Mouse (Mus musculus) liver, embryonic 14.5 days (tissue): ENCODE data around the gene Abi1. TPM values are rescaled to one million over a fixed set of nuclear protein-coding genes. Genes with fewer than 3 reads are reported as not detected.

Source experiments
- ATAC-seq: fragments of 200-750 bp; cut with Nextera tagmentation; 2 replicates; pipeline ENCODE4 v1.8.0; 2017; ENCODE audit warnings: moderate number of reproducible peaks, mild to moderate bottlenecking, moderate library complexity; ENCODE audit not compliant: insufficient read depth
- DNase-seq, 3 experiments: peaks; one replicate each; pipeline ENCODE4 v3.0.0-alpha.2; 2012 to 2013; ENCODE audit warnings: low read depth in 3 of 3, low spot score in 3 of 3
- H3K27ac ChIP-seq: fragments of 300-500 bp; sonication (generic); 2 replicates; pipeline ENCODE4 v1.5.1; 2014; ENCODE audit warnings: moderate library complexity, mild to moderate bottlenecking, control low read depth, inconsistent platforms
- H3K27me3 ChIP-seq: fragments of 300-500 bp; sonication (generic); 2 replicates; pipeline ENCODE4 v1.6.1; 2014; ENCODE audit warnings: mild to moderate bottlenecking, low read length, moderate library complexity; ENCODE audit not compliant: control insufficient read depth, insufficient read depth
- H3K36me3 ChIP-seq: fragments of 300-500 bp; sonication (generic); replicated peaks from 2 replicates; pipeline ENCODE4 v1.6.1; 2014; ENCODE audit warnings: low read depth; ENCODE audit not compliant: control insufficient read depth, insufficient read depth
- H3K4me1 ChIP-seq, 2 experiments: fragments of 200-500 bp in 1 of 2; fragments of 300-500 bp in 1 of 2; sonication (generic) in 1 of 2; replicated peaks; 2 replicates each; pipeline ENCODE4 v1.6.1; 2012 to 2014; ENCODE audit warnings: antibody characterized with exemption in 1 of 2, inconsistent platforms in 1 of 2, low read length in 1 of 2; ENCODE audit not compliant: control insufficient read depth in 2 of 2, insufficient read depth in 2 of 2
- H3K4me2 ChIP-seq: fragments of 300-500 bp; sonication (generic); 2 replicates; pipeline ENCODE4 v1.6.1; 2014; ENCODE audit warnings: low read depth, mild to moderate bottlenecking, control low read depth, moderate library complexity
- H3K4me3 ChIP-seq, 2 experiments: fragments of 200-500 bp in 1 of 2; fragments of 300-500 bp in 1 of 2; sonication (generic) in 1 of 2; 2 replicates each; pipeline ENCODE4 v1.5.1; 2012 to 2014; ENCODE audit warnings: low read depth in 2 of 2, low read length in 2 of 2, mild to moderate bottlenecking in 2 of 2, control low read depth in 1 of 2, inconsistent platforms in 1 of 2, moderate library complexity in 1 of 2; ENCODE audit not compliant: insufficient read depth in 1 of 2
- H3K9ac ChIP-seq: fragments of 300-500 bp; sonication (generic); replicated peaks from 2 replicates; pipeline ENCODE4 v1.6.1; 2014; ENCODE audit warnings: mild to moderate bottlenecking, control low read depth, moderate library complexity
- H3K9me3 ChIP-seq: fragments of 300-500 bp; sonication (generic); 2 replicates; pipeline ENCODE4 v1.6.1; 2016; ENCODE audit warnings: low read length, mixed read lengths; ENCODE audit not compliant: control insufficient read depth
- CTCF ChIP-seq: IDR thresholded peaks from 2 replicates; pipeline ENCODE4 v1.5.1; 2016; ENCODE audit warnings: antibody characterized with exemption, low read depth, control low read depth
- EP300 ChIP-seq: IDR thresholded peaks from 2 replicates; pipeline ENCODE4 v1.6.1; 2016; ENCODE audit warnings: antibody characterized with exemption, low read depth
- WGBS: fragments of 180-500 bp; shearing (Covaris S2); extraction: QIAGEN DNeasy Blood & Tissue Kit; methylation state at CpG from one replicate; pipeline ENCODE4 v1.1.7; 2014; ENCODE audit not compliant: insufficient replicate concordance; 5-methylcytosine and 5-hydroxymethylcytosine counted together
- polyA plus RNA-seq, 2 experiments: library from polyadenylated mRNA; depleted of rRNA in 1 of 2; stranded (reverse) in 1 of 2; unstranded in 1 of 2; fragments of >200 nt; fragmentation: Nextera tagmentation in 1 of 2; extraction: Ambion mirVana in 1 of 2; gene quantifications; 2 replicates each; pipeline versions ENCODE4 v1.2.1 to v1.2.3; 2012 to 2014

The Abi1 gene
- polyA plus RNA-seq, 2 experiments = 14.8 to 22.4 TPM

DNA sequence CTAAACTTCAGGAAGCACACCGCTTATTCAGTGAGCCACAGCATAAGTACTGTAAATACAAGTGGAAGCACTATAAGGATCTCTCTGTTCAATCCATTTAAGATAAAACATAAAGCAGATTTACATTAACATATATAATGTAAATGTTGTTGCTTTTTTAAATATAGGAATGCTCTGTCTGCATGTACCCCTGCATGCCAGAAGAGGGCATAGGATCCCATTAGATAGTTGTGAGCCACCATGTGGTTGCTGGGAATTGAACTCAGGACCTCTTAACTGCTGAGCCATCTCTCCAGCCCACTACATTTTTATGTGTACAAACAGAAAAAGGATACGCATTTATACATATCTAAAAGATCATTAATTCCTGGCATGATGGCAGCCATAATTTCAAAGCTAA is 78.4 kb downstream of the Abi1 start:
- no peak overlapping the region for H3K9ac ChIP-seq
- WGBS = 79% methylated on average over 2 of the region's 2 CpGs
- H3K4me3 ChIP-seq = no peak overlapping the region
- no peaks in the 10 kb centered on the region for H3K27me3 ChIP-seq
- no peak for DNase-seq
- no peak overlapping the region for H3K27ac ChIP-seq
- ATAC-seq = no peak
- TF ChIP-seq EP300 (no peak), CTCF (peak; percentile 30; the same call in 1 of the 2 replicates)
- H3K4me2 ChIP-seq = no peak overlapping the region
- peaks cover 2 to 7% of the 10 kb centered on the region in 2 experiments for H3K4me1 ChIP-seq
- no peaks in the 10 kb centered on the region for H3K9me3 ChIP-seq
- no peaks in the 10 kb centered on the region for H3K36me3 ChIP-seq

DNA sequence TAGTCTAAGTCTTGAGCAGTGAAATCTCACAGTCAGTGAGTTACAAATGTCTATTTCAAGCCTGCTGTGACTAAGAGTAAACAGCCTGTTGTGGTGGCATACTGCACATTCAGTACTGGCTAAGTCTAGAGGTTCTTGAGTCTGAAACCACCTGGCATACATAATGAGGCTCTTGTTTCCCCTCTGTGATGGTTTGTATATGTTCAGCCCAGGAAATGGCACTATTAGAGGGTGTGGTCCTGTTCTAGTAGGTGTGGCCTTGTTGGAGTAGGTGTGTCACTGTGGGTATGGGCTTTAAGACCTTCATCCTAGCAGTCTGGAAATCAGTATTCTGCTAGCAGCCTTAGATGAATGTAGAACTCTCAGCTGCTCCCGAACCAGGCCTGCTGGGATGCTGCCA is 82.6 kb downstream of the Abi1 start:
- Histone ChIP-seq H3K27ac (no peak overlapping the region), H3K4me1 (peaks cover 2 to 7% of the 10 kb centered on the region in 2 experiments), H3K4me2 (no peak overlapping the region), H3K27me3 (no peaks in the 10 kb centered on the region), H3K4me3 (no peak overlapping the region), H3K9ac (no peak overlapping the region), H3K9me3 (no peaks in the 10 kb centered on the region), H3K36me3 (no peaks in the 10 kb centered on the region; the same call in 1 of the 2 replicates)
- ATAC-seq (peak; percentile 59; the same call in 1 of the 2 replicates), DNase-seq (peak in 2 of 3 experiments; percentile 1 to 4)
- TF ChIP-seq CTCF = no peak
- no peak for TF ChIP-seq EP300
- 71% methylated on average over 1 of the region's 1 CpGs for WGBS

DNA sequence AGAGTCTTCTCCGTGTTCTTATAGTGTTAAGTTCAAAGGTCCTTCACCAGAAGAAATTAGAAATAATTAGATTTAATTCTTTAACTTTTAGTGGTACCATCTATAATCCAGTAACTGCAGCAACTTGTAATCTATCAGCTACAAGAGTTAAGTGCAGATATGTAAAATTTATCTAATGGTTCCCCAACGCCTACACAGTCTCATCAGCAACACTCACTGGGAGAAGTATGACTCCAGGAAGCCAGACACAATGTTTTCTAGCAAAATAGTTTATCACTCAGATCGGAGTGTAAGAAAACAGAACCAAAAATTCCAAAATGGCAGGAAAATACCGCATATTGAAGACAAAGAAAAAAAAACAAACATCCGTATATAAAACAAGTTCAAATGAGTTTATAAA is 84.1 kb downstream of the Abi1 start:
- ATAC-seq = no peak
- 63% methylated on average over 5 of the region's 5 CpGs for WGBS
- no peak for DNase-seq
- Histone ChIP-seq H3K4me1 (peaks cover 2 to 7% of the 10 kb centered on the region in 2 experiments), H3K9ac (no peak overlapping the region), H3K27ac (no peak overlapping the region), H3K4me2 (no peak overlapping the region), H3K27me3 (no peaks in the 10 kb centered on the region), H3K4me3 (no peak overlapping the region), H3K9me3 (no peaks in the 10 kb centered on the region), H3K36me3 (no peaks in the 10 kb centered on the region; the same call in 1 of the 2 replicates)
- TF ChIP-seq EP300 = no peak
- no peak for TF ChIP-seq CTCF

DNA sequence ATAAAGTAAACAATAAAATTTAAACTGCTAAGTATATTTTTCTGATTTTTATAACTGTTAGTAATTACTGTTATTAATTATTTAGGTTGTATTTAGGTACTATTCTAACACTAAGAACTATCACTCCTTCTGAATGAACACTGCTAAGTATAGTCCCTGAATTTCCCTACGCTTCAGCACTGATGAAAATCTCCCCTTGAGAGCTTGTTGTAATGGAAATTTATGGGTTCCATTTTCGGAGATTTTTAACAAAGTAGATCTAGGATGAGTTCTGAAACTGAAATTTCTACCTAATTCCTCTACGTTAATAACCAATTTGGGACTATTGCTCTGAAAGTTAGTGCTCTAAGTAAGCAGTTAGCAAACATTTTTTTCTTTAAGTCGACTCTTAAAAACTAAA is 85.8 kb downstream of the Abi1 start:
- H3K9ac ChIP-seq = no peak overlapping the region
- ATAC-seq (no peak), DNase-seq (no peak)
- peaks cover 2 to 10% of the 10 kb centered on the region in 2 experiments for H3K4me1 ChIP-seq
- no peaks in the 10 kb centered on the region for H3K27me3 ChIP-seq
- H3K9me3 ChIP-seq = no peaks in the 10 kb centered on the region
- TF ChIP-seq CTCF (no peak), EP300 (no peak)
- H3K27ac ChIP-seq = no peak overlapping the region
- WGBS = 72% methylated on average over 4 of the region's 4 CpGs
- no peak overlapping the region for H3K4me2 ChIP-seq
- no peaks in the 10 kb centered on the region; the same call in 1 of the 2 replicates for H3K36me3 ChIP-seq
- H3K4me3 ChIP-seq = no peak overlapping the region

- TF ChIP-seq EP300 = no peak
- TF ChIP-seq CTCF = no peak
- Histone ChIP-seq H3K4me2 (no peak overlapping the region), H3K9me3 (no peaks in the 10 kb centered on the region), H3K27me3 (no peaks in the 10 kb centered on the region), H3K27ac (no peak overlapping the region), H3K4me3 (no peak overlapping the region), H3K9ac (no peak overlapping the region), H3K4me1 (peaks cover 0 to 2% of the 10 kb centered on the region in 2 experiments; a peak in 2 of 4 replicates), H3K36me3 (no peaks in the 10 kb centered on the region; the same call in none of the 2 replicates)
- WGBS = 18% methylated on average over 4 of the region's 4 CpGs
- ATAC-seq = no peak
- DNase-seq = peak; percentile 10 to 20 (median 12)
These were observed 90.1 kb downstream of the Abi1 start for GRCm38 (mm10) chr2:22949956-22950355.
